Mouse (Mus musculus): Measurements from ENCODE around the gene Hist1h3f. TPM values are rescaled to one million over a fixed set of nuclear protein-coding genes. Genes with fewer than 3 reads are reported as not detected.
"Not testable (repeated sequence)": the region's sequence is repeated elsewhere in the genome, so short reads cannot be mapped to it uniquely, and the experiment has no call there.

Hist1h3f gene
- total RNA-seq, 2 experiments from 2014 or later: 3.0 to 4.8 TPM

DNA sequence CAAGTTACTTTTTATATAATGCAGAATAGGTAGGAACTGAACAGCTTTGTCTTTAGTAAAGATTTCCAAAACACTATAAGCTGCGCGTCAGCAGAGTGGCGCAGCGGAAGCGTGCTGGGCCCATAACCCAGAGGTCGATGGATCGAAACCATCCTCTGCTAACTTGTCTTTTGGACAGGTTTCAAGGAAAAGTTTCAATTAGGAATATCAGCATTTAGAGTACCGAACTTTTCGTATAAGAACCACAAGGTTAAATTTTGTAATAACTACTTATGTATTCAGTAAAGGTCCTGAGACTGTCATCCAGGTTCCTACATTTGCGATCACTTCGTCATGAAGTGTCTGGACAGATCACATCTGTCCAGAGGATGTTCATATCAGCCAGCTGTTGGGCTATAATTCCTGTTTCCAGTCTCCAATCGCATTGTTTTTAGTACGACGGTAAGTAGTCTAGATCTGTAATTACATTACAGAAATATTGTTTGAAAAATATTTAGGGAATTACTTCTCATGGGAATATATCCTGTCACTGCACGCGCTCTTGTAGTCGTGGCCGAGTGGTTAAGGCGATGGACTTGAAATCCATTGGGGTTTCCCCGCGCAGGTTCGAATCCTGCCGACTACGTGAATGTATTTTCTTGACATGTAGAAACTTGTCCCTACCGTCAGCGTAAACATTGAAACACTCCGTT lies 26.1 kb upstream of the Hist1h3f start:
- DNase-seq (ENCODE audit: low spot score): peak; percentile 90

DNA sequence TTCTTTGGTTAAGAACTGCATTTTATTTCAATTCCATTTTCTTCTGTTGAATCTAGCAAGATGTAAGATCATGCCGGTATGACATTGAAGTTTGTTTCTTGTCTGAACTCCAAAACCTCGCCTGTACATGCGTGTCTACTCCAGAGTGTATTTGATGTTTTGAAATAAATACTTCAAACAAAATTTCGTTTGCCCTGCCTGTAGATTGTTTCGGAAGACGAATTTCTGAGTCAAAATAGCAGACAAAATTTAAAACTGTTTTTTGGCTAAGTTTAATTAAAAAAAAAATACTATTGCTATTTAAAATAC lies 25.6 kb upstream of the Hist1h3f start:
- DNase-seq (ENCODE audit: low spot score): no peak

DNA sequence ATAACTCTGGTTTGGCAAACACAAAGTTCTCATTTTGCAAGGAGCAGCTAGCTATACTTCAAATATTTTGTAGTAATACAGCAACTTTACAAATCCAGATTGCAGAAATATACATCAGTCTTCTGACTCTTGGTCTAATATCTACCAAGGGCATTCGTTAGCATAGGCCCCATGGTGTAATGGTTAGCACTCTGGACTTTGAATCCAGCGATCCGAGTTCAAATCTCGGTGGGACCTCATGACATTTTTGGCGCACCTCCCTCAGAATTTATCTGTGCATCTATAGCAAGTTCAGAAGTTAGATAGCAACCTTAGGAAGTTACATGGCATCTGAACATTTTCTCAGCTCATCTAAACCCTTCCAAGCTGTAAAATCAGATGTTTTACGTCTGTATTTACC lies 25.0 kb upstream of the Hist1h3f start:
- DNase-seq (ENCODE audit: low spot score): peak; percentile 83

DNA sequence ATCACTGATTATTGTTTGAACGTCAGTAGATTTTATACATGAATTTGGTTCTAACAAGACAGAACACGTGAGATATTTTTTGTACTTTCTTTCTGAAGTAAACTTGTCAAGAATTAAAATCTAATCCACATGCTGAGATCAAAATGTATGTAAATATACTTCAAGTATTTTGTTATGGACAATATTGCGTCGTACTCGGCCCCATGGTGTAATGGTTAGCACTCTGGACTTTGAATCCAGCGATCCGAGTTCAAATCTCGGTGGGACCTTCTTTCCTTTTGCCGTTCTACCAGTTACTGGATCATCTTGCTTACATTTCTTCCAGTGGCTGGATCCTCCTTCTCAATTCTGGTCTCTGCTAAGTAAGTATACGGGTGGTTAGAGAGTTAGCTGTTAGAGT lies 24.4 kb upstream of the Hist1h3f start:
- peak; percentile 84 for DNase-seq (ENCODE audit: low spot score)

DNA sequence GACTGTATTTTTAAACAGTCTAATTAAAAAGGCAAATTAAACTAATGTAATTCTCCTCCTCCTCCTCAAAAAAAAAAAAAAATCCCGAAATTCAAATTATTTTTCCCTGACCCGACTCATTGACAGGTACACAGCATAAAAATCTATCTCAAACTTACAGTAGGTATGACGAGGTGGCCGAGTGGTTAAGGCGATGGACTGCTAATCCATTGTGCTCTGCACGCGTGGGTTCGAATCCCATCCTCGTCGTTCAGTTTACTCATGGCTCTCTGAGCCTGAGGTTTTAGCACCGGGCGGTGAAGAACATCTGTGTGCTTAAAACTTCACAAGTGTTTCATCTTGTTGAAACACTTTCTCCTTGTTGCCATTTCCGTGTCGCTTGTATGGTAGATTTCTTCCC lies 22.1 kb upstream of the Hist1h3f start:
- DNase-seq (ENCODE audit: low spot score): peak; percentile 74

DNA sequence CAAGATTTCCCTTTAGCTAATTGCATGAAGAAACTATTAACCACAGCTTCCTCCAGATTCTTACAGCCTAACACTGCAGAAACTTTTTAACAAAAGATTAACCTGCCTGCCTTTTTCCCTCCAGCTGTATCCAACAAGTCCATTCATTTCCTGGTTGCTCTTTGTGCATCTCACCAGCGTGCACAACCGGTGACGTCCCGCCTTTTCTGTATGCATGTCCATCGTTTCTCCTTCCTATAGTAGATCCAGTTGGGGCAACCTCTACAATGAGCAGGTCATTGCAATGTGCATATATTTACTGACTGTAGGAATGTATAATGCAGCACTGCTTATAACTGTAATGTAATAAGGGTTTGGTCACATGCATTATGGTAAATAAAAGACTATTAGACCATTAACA lies 19.9 kb upstream of the Hist1h3f start:
- DNase-seq (ENCODE audit: low spot score): no peak

DNA sequence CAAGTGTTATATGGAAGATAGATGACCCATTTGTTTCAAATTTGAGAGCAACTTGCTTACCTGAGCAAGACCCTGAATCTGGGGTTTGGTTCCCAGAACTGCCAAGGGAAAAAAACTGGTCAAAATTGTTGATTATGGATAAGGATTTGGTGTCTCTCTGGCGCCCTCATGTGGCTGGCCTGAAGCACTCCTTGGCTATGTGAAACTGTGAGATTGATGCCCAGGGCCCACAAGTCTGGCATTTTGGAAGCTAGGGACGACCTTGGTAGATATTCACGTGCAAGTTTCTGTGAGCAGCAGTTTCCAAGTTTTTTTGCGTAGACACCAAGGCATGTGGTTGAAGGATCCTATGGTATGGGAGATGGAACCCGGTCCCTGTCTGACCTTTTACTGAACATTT lies 19.2 kb upstream of the Hist1h3f start:
- DNase-seq (ENCODE audit: low spot score): peak; percentile 62

DNA sequence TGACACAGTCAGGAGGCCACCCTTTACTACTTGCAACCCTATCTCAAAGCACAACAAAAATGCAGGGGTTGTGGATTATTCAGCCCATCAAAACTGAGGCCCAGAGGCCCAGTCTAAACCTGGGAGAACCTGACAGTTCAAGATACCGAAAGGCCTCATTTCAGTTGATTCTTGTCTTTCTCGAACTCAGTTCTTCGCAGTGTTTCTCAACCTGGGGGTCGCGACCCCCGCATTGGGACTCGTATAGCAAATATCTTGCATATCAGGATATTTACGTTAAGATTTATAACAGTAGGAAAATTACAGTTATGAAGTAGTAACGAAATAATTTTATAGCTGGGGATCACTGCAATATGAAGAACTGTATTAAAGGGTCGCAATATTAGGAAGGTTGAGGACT lies 18.0 kb upstream of the Hist1h3f start:
- no peak for DNase-seq (ENCODE audit: low spot score)

DNA sequence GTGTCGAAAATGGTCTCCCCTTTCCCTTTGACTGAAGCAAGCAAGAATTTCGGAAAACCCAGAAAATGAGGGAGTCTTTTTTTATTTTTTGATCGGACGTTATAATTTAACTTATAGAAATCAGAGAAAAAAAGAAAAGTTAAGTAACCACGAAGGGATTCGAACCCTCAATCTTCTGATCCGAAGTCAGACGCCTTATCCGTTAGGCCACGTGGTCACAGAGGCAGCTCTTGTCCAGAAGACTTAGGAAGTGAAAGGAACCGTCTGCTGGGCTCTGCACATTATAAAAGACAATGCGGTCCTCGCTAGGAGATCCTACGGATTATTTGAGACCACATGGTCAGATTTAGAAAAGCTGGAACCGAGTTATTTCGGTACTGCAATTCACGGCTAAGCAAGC lies 17.5 kb upstream of the Hist1h3f start:
- peak; percentile 91 for DNase-seq (ENCODE audit: low spot score)

DNA sequence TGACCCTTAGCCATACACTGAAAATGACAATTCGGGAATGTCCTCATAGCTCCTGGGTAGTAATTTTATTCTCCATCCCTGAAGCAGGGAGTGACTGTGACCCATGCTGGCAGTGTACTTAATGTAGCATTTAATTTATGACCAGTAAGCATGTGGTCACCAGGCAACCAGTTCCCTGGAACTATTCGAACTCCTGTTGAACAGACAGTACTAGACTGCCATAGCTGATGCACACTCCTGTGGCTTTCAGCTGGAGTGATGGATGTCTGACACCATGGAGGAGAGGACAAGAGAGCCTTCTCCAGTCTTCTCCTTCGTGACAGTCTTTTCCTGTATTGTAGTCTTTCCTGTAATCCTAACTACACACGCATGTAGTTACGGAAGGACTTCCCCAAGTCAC lies 14.8 kb upstream of the Hist1h3f start:
- no peak for DNase-seq (ENCODE audit: low spot score)

DNA sequence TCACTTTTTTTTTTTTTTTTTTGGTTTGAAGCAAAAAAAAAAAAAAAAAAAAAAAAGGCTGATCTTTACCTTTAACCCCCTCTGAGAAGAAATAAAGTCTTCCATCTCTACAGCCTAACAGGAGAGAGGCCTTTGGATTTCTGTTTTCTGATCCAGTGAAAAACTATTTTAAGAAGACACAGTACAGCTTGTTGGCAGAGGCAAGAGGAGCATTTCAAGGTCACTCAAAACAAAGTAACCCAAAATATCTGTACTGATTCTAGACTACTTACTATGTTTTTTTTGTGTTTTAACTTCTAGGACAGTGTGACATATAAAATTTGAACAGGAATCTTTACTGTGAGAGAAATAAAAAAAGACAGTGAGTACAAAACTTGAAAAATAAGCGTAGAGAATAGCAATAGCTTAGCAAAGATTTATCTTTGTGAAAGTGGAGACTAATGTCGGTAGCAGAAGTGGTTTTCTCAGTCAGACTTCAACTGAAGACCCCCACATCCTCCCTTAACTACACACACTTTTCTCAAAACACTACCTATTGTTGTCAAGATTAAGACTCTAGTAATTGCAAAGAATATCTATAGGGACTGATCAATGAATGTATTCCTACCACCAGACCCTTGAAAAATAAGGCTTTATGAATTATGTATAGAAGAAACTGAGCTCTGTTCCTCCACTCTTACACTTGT lies 14.2 kb upstream of the Hist1h3f start:
- no peak for DNase-seq (ENCODE audit: low spot score)

DNA sequence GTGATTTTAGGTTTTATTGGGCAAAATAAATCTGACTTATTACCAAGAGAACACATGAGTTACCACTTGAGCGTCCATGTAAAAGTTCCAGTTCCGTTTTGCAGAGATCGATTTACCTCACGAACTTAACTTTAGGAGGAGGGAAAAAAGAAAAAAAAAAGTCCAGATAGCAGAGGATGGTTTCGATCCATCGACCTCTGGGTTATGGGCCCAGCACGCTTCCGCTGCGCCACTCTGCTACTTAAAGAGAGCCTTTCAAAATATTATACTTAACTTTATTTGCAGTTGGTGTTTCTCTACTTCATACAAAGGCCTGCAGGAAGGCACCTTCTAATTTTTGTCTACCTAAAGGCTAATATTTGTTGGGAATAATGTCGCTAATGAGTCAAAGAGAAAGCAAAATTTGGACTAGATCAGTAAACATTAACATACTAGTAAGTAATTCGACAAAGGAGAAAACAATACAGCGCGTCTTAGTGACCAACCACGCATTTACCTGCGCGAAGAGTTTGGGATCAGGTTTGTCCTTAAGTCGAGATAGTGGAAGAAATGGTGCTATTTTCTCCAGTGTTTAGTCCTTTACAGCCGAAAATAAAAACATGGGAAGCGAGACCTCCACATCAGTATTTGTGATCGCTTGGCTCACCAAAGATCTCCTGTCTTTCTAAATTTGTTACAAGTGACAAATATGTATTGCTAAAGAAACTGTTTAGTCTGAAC lies 13.5 kb upstream of the Hist1h3f start:
- DNase-seq (ENCODE audit: low spot score): peak; percentile 78

DNA sequence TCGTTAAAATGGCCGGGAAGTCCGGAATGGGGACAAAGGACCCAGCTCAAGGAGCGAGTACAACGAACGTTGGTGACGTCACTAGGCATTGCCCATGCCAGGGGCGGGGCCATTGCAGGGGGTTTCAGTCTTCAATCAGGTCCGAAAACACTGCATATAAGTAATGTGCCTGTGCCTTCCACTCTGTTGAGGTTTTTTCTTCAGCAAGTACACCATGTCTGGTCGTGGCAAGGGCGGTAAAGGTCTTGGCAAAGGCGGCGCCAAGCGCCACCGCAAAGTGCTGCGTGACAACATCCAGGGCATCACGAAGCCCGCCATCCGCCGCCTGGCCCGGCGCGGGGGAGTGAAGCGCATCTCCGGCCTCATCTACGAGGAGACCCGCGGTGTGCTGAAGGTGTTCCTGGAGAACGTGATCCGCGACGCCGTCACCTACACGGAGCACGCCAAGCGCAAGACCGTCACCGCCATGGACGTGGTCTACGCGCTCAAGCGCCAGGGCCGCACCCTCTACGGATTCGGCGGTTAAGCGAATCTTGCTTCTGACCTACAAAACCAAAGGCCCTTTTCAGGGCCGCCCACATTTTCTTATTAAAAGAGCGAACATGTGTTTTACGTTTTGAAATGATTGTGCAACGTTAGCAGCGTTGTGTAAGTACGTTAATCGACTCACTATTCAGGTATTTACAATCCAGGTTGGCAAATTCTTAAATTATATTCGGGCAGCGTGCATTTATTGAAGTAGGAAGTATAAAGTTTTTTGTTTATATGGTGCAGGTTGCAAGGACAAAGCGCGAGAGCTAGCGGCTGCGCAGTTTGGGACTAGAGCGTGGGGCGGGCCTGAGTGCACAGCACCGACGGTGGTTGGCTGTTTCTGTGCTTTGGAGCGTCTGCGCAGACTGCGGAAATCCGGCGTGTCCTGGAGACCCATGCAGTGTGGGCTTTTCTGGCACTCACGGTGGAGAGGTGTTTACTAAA lies 12.7 kb upstream of the Hist1h3f start, which contains the start of gene Hist1h4h:
Hist1h4h (plus strand) TSS at position 150 of the 975 bp plus-strand sequence.
- DNase-seq (ENCODE audit: low spot score): peak; percentile 97

DNA sequence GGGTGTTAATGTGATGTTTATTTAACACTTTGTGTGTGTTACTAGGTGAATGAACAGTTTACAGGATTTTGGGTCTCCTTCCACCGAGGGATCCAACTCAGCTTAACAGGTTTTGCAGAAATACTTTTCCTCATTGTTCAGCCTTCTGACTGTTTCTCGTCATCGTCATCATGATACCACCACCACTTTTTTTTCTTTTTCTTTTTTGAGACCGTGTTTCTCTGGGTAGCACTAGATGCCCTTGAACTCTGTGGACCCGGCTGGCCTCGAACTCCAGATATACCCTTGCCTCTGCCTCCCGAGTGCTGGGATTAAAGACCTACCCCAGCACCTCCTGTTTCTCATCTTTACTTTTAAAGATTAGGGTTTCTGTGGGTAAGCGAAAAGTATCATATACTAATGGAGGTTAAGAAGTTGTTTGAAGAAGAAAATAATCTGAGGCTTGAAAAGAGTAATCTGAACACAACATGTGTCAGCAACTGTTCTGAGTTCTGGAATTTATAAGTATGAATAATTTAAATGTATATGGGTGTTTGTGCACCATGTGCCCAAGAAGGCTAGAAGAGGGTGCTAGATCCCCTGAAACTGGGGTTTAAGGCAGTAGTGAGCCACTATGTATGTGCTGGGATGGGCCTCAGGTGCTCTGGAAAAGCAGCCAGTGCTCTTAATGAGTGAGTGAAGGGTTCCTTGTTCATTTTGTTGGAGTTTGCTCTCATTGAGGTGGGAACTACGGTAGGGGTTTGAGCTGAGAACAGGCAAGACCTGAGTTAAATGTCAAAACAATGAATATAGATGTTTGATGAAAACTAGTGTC lies 11.4 kb upstream of the Hist1h3f start:
- DNase-seq (ENCODE audit: low spot score): no peak

DNA sequence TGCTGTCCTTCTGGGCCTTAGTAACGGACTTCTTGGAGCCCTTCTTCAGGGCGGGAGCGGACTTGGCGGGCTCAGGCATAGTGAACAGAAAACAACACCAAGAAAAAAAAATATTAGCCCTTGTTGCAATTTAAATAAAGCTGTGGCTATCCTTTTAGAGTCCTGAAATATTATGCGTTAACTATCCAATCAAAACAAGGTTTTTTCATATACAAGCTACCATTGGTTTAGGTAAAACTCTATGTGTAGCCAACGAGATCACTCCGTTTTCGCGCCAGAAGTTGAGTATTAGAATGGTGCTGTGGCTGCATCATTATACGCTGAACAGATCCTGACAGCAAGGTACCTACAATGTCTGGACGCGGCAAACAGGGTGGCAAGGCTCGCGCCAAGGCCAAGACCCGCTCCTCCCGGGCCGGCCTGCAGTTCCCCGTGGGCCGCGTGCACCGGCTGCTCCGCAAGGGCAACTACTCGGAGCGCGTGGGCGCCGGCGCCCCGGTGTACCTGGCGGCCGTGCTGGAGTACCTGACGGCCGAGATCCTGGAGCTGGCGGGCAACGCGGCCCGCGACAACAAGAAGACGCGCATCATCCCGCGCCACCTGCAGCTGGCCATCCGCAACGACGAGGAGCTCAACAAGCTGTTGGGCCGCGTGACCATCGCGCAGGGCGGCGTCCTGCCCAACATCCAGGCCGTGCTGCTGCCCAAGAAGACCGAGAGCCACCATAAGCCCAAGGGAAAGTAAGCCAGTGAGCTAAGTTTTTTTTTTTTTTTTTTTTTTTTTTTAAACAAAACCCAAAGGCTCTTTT lies 10.1 kb upstream of the Hist1h3f start, which contains the start of gene Hist1h2af:
Hist1h2af (plus strand) TSS at position 347 of the 808 bp plus-strand sequence.
- DNase-seq (ENCODE audit: low spot score): not testable (repeated sequence)

DNA sequence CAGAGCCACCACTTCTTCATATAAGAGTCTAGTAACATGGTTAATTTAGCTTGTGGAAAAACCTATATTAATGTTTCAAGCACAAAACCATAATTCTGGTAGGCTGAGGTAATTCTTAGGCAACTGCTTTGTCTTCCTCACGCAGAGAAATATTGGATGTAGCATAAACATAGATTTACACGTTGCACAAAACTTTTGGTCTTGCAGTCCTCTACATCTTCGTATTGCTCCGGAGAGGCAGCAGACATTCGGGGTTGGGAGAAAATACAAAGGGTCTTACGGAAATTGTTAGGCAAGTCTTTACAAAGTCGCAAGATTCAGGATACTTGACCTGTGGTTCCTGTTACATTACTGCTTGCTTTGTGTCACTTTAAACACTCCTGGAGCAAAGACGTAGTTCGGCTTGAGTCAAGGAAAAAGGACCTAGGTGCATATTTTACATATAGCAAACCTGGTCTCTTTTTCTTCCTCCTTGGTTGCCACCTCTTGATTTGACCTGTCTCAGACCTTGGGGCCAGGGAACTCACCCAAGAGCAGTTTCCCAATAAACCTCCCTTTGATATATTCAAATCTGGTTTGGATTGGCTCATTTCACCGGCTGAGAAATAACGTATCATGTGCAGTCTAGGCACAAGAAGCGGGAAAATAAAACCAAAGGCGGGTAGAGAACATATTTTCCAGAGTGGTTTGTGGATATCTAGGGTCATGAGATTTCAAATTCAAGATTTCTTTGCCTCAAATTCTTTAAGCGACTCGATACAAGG lies 9.3 kb upstream of the Hist1h3f start:
- DNase-seq (ENCODE audit: low spot score): no peak

DNA sequence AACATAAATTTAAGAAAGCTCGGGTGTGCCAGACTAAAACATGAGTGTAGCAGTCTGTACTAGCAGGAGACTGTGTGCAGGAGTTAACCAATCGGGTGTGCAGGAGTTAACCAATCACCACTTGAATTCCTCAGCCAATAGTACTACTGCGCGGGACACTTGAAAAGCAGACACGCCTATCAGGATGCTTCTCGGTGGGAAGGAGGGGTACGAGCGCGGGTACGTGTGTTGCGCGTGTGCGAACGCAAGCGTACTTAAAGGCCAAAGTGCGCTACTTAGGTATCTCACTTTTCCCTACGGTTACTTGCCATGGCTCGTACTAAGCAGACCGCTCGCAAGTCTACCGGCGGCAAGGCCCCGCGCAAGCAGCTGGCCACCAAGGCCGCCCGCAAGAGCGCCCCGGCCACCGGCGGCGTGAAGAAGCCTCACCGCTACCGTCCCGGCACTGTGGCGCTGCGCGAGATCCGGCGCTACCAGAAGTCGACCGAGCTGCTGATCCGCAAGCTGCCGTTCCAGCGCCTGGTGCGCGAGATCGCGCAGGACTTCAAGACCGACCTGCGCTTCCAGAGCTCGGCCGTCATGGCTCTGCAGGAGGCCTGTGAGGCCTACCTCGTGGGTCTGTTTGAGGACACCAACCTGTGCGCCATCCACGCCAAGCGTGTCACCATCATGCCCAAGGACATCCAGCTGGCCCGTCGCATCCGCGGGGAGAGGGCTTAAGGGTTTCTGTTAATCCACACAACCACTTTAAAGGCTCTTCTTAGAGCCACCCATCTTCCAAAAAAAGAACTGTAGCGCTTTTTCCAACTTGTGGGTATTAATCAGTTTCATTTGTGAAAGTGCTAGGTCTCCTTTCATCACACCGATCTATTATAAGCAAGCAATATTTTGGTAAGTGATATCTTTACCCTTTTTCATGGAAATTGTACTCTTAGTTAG lies 8.4 kb upstream of the Hist1h3f start, which contains the start of gene Hist1h3g:
Hist1h3g (plus strand) TSS at position 286 of the 939 bp plus-strand sequence.
- DNase-seq (ENCODE audit: low spot score): peak; percentile 79

All from gastrocnemius, adult 18-20 months (tissue).